Mouse (Mus musculus) thymus, postnatal 0 days (tissue): ENCODE results near the gene Rgs3. TPM values are rescaled to one million over a fixed set of nuclear protein-coding genes. Genes with fewer than 3 reads are reported as not detected.
A peak's percentile ranks its signal among the peaks of the same experiment; 100 is the strongest.

Experiments used
- DNase-seq: peaks from one replicate; pipeline ENCODE4 v3.0.0-alpha.2; 2015; ENCODE audit warnings: low spot score
- polyA plus RNA-seq: library from polyadenylated mRNA; unstranded; fragments of >200 nt; fragmentation: Nextera tagmentation; extraction: Ambion mirVana; gene quantifications from 2 replicates; pipeline ENCODE4 v1.2.1, GENCODE M21; 2015

Rgs3 gene
- polyA plus RNA-seq, 1 experiment from 2014 or later = 18.0 TPM

GRCm38 (mm10) chr4:62626228-62627026 is 66.8 kb downstream of the Rgs3 start:
- peak; percentile 44 for DNase-seq

GRCm38 (mm10) chr4:62627331-62627730 is 67.7 kb downstream of the Rgs3 start:
- DNase-seq = no peak

- no peak for DNase-seq
These were observed 68.9 kb downstream of the Rgs3 start for GRCm38 (mm10) chr4:62628547-62628946.

- no peak for DNase-seq
These were observed 69.8 kb downstream of the Rgs3 start for GRCm38 (mm10) chr4:62629461-62629860.

GRCm38 (mm10) chr4:62629905-62630304 is 70.3 kb downstream of the Rgs3 start:
- peak; percentile 16 for DNase-seq

- DNase-seq = no peak
These were observed 73.6 kb downstream of the Rgs3 start for GRCm38 (mm10) chr4:62633243-62633642.

- peak; percentile 56 for DNase-seq
These were observed 74.5 kb downstream of the Rgs3 start for GRCm38 (mm10) chr4:62634054-62634591.

- no peak for DNase-seq
These were observed 75.2 kb downstream of the Rgs3 start for GRCm38 (mm10) chr4:62634840-62635239.

GRCm38 (mm10) chr4:62636047-62636446 is 76.4 kb downstream of the Rgs3 start:
- no peak for DNase-seq

- no peak for DNase-seq
These were observed 78.4 kb downstream of the Rgs3 start for GRCm38 (mm10) chr4:62637856-62638604.

GRCm38 (mm10) chr4:62640496-62641229 is 81.0 kb downstream of the Rgs3 start:
- DNase-seq = no peak

GRCm38 (mm10) chr4:62641230-62641589 is 81.6 kb downstream of the Rgs3 start:
- DNase-seq = no peak

GRCm38 (mm10) chr4:62641656-62642055 is 82.0 kb downstream of the Rgs3 start:
- DNase-seq = no peak

GRCm38 (mm10) chr4:62643401-62643800 is 83.8 kb downstream of the Rgs3 start:
- DNase-seq = no peak

GRCm38 (mm10) chr4:62644031-62644793 is 84.6 kb downstream of the Rgs3 start:
- DNase-seq = no peak

GRCm38 (mm10) chr4:62646556-62647248 is 87.1 kb downstream of the Rgs3 start:
- DNase-seq = no peak

- no peak for DNase-seq
These were observed 89.2 kb downstream of the Rgs3 start for GRCm38 (mm10) chr4:62648848-62649247.

GRCm38 (mm10) chr4:62649536-62650230 is 90.0 kb downstream of the Rgs3 start:
- DNase-seq = no peak

- DNase-seq = no peak
These were observed 91.6 kb downstream of the Rgs3 start for GRCm38 (mm10) chr4:62651179-62651760.
